Mouse (Mus musculus): Measurements from ENCODE around the gene Dph2.

- TF ChIP-seq CTCF (IDR thresholded peaks at IDR 0.05; ENCODE audit: low read depth) (no peak), EP300 (IDR thresholded peaks at IDR 0.05; ENCODE audit: low read depth) (no peak)
Measured at GRCm38 (mm10) chr4:117885093-117885492, 6.7 kb downstream of the Dph2 start.
